Mouse (Mus musculus) G1E-ER4 (cell line): ENCODE results near the gene Klrb1b. TPM values are rescaled to one million over a fixed set of nuclear protein-coding genes. Genes with fewer than 3 reads are reported as not detected.

ENCODE experiments used
- GATA1 ChIP-seq: IDR thresholded peaks from one replicate; pipeline ENCODE4 v1.8.0; 2012; ENCODE audit warnings: low read length, inconsistent platforms
- polyA plus RNA-seq: library from polyadenylated mRNA; stranded (reverse); fragments of >175 nt; gene quantifications from 2 replicates; pipeline ENCODE4 v1.2.3, GENCODE M21; 2012

Klrb1b gene
- polyA plus RNA-seq, 1 experiment, result not detected

DNA sequence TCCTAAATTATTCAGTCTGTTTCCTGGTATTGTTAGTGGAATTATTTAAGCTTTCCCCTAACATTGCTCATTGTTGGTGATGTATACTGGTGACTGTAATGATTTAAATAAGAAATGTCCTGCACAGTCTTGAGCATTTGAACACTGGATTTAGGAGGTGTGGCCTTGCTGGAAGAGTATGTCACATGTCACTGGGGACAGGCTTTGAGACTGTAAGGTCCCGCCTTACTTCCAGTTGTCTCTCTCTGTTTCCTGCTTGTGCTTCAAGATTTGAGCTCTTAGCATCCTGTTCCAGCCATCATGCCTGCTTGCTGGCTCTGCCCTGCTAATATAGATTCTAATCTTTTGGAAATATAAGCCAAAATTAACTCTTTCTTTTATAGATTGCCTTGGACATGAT lies 60.9 kb downstream of the Klrb1b start:
- TF ChIP-seq GATA1, result no peak

DNA sequence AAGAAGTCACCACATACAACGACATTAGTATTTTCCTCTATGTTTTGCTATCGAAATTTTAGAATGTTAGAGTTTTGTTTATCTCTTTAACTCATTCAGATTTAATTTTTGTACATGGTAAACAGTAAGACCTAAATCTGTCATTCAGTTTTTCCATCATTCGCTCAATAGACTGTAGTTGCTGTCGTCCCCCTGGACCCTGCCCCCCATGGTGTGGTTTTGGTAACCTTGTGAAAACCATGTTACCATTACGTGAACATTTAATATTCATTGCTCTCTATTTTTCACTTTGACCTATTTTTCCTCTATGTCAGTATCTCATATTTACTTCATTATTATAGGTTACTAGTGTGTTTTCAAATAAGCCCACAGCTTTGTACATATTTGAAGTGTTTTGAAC lies 61.5 kb downstream of the Klrb1b start:
- no peak for TF ChIP-seq GATA1

DNA sequence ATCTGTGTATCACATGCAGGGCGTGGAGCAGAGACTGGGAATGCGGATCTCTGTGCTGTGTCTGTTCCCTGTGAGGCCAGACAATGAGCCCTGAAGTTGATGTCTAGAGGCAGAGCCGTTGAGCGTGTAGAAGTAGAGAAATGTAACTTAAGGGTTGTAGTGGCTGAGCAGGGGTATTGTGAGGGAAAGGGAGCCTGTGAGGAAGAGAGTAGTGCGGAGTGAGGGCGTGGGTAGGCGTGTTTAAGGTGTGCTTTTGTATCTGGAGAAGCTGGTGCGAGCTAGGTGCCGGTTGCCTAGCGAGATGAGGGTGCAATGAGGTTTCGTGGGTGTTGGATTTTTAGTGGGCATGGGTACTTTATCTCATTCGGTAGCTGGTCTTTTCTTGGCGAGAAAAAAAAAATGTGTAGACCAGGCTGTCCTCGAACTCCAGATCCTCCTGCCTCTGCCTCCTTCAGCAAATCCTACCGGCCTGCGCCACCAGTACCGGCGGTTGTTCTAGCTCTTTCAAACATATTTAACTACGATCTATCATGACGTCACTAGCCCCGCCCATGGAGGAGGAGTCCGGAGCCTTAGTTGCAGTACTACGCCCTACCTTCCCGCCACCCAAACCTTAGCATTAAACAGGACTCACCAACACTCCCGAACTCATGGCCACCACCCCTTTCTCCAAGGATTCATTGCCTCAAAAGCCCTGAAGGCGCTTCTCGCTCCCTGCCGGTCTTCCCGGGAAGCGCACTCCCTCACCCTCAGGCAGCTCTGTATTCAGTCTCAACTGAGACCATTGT lies 62.2 kb downstream of the Klrb1b start:
- TF ChIP-seq GATA1, result no peak

Other genes starting within 250 kb of the Klrb1b start
- not detected in 2 replicates for gene A2ml1, start 244.7 kb downstream of the Klrb1b start, polyA plus RNA-seq
- not detected in 2 replicates for gene Klrb1a, start 202.8 kb downstream of the Klrb1b start, polyA plus RNA-seq
- not detected in 2 replicates for gene Clec2h, start 163.9 kb downstream of the Klrb1b start, polyA plus RNA-seq
- gene Klrb1, start 103.3 kb downstream of the Klrb1b start, polyA plus RNA-seq, result not detected in 2 replicates
- gene Klrb1c, start 37.1 kb downstream of the Klrb1b start, polyA plus RNA-seq, result not detected in 2 replicates
- gene Gm44511, start within 50 bp of the Klrb1b start, polyA plus RNA-seq, result not detected in 2 replicates
- gene Clec2i, start 61.3 kb upstream of the Klrb1b start, polyA plus RNA-seq, result not detected in 2 replicates
- gene BC035044, start 64.8 kb upstream of the Klrb1b start, polyA plus RNA-seq, result not detected in 2 replicates
- gene Clec2g, start 108.0 kb upstream of the Klrb1b start, polyA plus RNA-seq, result not detected in 2 replicates
- gene Klrb1f, start 219.6 kb upstream of the Klrb1b start, polyA plus RNA-seq, result not detected in 2 replicates